Mouse (Mus musculus): ENCODE results near the gene Sft2d1.
A peak's percentile ranks its signal among the peaks of the same experiment; 100 is the strongest.

The Sft2d1 gene

DNA sequence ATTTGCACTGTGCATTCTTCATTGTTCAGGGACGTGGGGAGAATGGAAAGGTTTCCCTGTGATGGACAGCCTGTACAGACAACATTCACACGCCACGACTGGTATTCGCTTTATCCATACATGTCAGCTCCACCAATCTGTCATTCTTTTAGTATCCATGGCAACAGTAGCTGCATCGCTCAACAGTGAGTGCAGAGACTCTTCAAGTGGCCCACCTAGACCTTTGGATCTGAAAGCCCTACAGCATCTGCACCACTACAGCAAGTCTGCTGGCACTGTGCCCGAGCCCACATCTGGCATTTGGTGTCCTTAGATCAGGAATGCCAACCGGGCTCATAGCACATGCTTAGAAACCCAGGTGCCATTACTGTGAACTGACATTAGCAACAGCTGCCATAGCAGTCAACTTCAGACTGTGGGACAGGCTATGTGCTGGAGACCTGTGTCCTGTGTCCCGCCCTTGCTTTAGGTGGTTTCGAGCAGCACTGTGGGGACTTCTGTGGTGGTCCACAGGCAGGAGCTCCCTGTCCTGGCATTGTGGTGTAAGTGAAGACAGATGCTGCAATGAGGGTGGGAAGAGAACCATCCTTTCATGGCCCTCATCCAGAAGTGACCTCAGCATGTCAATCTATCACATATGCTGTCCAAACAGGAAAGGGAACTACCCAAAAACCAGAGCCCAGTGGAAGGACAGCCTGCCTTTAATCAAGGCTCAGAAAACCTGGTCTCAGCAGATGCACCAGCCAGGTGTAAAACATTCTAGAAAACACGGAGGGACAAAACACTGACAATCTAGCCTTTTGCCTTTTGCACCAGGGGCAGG lies 50.6 kb downstream of the Sft2d1 start:
- DNase-seq (ENCODE audit: low read depth, low spot score), result no peak

DNA sequence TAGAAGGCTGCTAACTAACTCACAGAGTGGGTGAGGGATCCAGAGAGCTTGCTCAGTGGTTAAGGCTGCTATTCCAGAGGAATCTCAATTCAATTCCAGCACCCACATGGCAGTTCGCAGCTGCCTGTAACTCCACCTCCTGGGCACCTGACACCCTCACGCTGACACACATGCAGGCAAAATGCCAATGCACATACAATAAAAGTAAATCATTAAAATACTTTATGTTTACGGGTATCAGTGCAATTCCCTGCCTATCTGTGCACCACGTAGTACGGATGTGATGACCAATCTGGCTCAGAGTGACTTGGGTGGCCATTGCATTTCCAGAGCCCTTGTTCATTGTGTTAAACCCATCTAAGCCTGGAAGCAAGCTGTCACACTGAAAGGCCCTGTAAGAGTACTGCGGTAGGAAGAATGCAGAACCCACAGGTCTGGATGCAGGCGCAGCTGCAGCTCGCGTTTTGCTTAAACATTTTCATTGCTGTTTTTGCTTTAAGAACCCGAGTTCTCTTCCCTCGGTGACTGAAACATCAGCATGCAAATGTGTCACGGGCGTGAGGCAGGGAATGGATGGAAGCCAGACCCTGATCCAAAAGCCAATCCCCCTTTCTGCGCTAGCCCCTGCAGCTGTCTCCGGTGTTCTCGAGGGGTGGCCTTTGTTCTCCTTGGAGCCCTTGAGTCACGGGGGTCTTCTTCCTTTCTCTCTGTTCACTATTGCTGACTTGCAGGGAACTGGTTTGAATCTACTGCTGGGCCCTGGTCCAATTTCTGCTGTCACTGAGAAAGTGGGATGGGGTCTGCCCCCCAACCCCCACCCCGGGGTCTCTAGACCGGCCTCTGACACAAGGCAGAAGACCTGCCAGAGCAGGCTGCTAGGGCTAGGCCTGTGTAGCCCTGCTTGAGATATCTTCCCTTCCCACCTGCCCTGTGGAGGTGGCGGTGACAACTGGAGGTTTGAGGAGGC lies 56.9 kb downstream of the Sft2d1 start:
- DNase-seq (ENCODE audit: low read depth, low spot score), result no peak

DNA sequence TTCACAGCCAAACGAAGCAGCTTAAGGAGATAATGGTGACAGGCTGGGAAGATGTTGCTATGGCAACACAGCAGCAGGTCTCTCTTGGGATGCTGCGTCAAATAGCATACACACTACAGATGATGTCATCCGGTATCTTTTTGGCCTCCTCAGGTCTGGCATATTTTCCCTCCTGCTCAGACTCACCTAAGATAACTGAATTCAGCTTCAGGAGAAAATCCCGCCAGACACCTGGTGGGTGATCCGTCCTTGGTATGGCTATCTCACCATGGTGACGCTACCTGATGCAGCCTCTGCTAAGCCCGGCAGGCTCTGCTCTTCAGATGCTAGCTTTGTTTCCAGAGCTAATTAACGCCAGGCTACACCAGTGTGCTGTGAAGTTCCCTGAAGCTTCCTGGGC lies 57.7 kb downstream of the Sft2d1 start:
- DNase-seq (ENCODE audit: low read depth, low spot score), result no peak

DNA sequence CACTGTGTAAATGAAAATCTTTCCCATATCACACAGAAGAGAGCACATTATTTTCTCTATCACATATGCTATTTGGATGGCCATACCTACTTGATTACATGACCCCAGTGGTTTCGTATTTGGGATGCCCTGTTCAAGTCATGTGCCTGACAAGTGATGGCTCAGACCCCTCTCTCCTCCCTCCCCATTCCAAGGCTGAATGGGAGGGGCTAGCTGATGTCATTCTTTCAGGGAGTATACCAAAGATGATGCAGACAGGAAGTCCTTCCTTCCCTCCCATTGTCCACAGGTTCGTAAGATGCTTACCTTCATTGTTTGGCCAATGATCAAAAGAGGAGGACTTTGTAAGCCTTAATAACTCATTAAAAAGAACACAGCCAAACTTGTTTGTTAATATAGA lies 58.3 kb downstream of the Sft2d1 start:
- no peak for DNase-seq (ENCODE audit: low read depth, low spot score)

DNA sequence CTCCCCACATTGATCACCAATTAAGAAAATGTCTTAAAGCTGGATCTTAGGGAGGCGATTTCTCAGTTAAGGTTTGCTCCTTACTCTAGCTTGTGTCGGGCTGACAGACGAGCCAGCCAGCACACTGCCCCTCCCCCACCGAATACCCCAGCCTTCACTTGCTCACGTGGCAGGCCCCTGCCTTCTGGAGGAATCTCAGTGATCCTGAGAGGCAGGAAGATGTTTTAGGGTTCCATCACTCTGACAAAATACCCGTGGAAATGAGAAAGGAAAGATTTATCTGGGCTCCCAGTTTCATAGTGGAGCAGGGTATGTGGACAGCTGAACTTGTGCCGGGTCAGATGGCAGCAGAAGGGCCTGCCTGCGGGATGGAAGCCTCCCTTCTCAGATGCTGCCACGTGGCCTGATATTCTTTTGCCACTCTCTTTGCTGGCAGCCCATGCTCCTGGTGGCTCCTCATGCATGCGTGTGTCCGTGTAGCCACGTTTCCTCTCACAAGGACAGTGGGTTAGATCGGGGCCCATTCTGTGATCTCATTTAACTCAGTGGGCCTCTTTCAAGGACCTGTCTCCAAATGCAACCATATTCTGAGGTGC lies 59.8 kb downstream of the Sft2d1 start:
- DNase-seq (ENCODE audit: low read depth, low spot score), result no peak

DNA sequence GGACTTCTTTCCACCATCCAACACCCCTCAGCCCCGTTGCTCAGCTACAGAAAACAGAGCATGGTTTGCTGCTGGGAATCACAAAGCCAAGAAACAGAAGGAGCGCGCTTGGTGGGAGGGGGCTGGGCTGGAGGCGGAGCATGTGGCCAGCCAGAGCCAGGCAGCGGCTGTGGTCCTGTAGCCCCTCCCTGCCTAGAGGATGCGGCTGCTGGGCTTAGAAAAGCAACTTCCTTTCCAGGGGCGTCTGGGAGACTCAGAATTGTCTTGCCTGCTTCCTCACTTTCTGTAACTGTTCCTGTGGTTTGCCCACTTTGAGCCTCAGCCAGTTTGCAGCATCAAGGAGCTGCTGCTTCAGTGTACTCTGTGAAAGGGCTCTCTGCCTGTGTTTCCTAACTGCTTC lies 60.9 kb downstream of the Sft2d1 start:
- DNase-seq (ENCODE audit: low read depth, low spot score), result peak; percentile 60

DNA sequence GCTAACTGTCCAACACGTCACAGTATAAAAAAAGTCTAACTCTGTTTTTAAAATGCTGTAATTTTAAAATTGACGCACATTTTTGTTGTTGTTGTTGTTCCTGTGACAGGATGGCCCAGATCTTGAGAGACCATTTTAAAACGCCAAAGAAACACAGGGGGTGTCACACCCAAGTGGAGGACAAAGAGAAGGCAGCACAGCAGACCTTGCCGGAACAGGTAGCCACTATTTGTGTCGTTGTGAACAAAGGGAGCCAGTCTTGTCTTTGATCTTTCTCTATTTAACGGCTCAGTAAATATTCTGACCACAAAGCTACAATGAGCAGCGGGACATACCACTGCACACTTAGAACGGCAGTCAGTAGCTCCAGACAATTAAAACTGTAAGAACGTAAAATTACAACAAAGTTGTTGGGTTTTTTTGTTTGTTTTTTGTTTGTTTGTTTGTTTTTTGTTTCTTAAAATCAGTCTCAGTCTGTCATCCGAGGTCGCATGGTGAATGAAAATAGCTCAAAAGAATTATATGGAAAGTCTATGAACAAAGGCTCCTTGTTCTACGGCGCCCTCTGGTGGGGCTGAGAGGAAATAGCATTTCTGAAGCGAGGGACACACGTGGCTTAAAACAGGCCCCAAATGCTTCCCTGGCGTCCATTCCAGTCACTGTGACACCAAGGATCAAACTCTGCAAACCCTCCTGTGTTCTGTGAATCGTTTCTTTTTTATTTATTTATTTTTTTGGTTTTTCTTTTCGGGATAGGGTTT lies 61.6 kb downstream of the Sft2d1 start:
- peak; percentile 81 for DNase-seq (ENCODE audit: low read depth, low spot score)
